Mouse (Mus musculus): ENCODE data around the gene Pdlim4. TPM values are rescaled to one million over a fixed set of nuclear protein-coding genes. Genes with fewer than 3 reads are reported as not detected.
A peak's percentile ranks its signal among the peaks of the same experiment; 100 is the strongest.
"Not testable (repeated sequence)": the region's sequence is repeated elsewhere in the genome, so short reads cannot be mapped to it uniquely, and the experiment has no call there.

The Pdlim4 gene
- total RNA-seq, 4 experiments from 2014 or later: 3.2 to 5.4 (median 3.9) TPM

DNA sequence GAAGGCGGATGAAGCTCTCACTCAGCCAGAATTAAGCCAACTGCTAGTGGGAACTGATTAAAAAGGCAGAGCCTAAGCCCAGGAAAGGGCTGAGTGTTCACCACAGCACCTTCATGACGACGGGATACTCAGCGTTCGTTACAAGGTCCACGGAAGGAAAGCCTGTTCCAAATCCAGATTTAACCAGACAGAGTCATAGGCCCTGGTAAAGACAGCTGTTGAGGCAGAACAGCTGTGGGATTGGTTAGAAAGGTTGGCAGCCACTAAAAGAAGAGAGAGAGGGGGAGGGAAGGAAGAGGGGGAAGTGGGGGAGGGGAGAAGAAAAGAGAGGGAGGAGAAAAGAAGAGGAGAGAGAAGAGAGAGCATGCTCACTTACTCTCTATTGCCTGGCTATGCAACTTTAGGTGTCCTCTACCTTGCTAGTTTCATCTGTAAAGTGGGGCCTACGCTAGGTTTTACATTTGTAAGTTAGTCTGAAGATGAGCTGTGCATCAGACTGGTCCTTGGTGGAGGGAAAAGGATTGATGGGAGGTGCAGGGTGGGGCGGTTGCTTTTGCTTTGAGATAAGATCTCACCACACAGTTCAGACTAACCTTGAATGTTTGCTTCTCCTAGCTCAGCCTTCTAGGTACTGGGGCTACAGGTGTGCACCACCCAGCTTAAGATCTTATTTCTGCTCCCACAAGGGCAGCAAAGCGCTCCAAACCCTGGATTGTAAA, 5.9 kb downstream of the Pdlim4 start:
- DNase-seq (ENCODE audit: low spot score in 2 of 2): no peak

DNA sequence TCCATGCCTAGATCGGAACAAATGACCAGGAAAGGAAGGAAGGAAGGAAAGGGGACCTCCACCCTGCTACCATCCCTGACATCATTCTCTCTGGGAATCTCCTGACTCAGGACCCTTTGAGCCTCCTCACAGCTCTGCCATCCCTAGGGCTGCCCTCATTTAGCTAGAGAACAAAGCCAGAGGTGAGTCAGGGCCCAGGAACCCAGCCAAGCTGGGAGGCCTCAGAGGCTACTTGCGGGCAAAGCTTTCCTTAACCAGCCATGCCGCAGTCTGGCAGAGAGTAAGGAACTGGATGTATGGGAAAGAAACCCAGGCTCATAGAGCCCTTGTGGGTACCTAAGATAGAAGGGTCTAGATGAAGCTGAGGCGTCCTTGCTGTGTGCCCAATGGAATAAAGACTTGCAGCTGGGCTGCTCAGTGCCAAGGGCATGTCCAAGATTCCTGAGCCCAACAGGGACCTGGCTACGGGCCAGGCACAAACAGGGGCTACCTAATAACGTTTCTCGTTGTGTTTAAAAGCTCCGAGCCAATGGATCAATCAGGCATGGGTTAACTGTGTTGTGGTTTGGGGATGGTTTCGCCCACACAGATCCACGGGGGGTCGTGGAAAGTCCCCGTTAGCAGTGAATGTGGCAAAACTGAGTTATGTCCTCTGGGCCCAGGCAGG, 6.6 kb downstream of the Pdlim4 start:
- DNase-seq (ENCODE audit: low spot score in 2 of 2): no peak

DNA sequence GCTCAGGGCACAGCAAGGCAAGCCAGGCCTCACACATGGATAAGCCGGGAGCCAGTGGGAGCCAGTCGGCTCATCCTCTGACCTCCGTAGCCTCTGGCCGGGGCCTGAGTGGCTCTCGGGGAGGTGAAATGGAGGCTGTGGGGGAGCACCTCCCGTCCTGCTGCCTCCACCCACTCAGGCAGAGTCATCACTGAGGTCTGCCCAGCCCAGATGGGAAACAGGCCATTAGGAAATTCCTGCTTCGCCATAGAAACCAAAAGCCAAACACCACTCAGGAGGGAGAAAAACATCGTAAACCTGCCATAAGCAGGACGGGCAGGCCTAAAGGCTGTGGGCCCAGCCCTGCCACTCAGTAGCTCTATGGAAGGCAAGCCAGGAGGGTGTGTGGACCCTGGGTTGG, 8.5 kb downstream of the Pdlim4 start:
- DNase-seq (ENCODE audit: low spot score in 2 of 2): peak; percentile 39 to 60

DNA sequence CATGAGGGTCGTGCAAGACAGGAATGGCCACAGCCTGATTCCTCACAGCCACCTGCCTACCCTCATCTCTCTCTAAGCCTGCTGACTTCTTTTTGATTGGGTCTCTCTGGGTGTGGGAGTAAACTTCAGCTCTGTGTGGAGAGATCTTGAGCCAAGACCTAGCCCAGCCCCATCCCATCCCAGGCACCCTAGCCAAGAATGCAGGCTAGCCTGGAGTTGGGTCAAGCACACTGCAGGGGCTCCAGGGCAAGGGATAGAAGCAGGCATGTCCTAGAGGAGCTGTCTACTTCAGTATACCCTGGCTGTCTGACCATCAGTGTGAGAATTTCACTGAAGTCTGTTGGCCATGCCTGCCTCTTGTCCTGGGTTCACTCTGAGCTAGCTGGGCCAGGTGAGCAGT, 9.3 kb downstream of the Pdlim4 start:
- no peak for DNase-seq (ENCODE audit: low spot score in 2 of 2)

DNA sequence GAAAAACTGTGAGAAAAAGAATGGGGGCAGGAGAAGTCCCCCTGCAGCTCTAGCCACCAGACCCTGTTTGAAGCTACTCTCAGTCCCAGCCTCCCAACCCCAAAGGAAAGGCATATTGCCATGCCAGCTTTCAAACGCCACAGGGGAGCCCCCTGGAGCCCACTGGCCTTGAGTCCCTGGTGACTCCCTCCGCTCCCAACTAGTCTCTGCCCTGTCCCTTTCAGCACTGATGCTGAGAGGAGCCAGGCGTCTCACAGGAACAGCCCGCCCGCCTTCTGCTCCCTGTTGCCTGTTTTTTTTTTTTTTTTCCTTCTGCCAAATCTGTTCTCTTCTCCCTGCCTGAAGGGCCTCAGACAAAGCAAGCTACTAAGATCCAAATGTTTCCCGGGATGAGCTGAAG, 10.2 kb downstream of the Pdlim4 start:
- no peak for DNase-seq (ENCODE audit: low spot score in 2 of 2)

DNA sequence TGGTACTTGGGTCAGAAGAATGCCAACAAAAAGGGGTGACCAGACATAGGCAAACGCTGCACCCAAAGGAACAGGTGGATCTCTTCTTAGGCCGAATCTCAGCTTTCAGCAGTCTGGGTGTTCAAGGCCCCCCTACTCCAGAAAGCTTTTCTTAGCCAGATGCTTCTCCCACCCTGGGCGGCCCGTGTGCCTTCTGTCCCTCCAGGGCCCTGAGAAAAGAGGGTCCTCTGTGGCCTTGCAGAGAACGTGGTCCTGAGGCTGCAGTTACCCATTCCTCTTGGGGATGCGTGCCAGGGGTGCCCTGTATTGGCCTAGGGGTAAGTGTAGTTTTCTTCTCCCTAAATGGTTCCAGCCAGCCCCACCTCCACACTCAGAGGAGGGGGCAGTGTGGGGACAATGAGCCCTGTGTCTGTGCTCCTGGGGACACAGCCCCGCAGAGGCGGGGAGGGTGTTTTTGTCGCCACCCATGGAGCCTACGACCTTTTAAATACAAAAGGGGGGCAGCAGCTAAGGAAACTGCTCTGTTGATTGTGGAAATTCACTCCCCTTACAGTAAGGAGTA, 10.7 kb downstream of the Pdlim4 start:
- no peak for DNase-seq (ENCODE audit: low spot score in 2 of 2)

DNA sequence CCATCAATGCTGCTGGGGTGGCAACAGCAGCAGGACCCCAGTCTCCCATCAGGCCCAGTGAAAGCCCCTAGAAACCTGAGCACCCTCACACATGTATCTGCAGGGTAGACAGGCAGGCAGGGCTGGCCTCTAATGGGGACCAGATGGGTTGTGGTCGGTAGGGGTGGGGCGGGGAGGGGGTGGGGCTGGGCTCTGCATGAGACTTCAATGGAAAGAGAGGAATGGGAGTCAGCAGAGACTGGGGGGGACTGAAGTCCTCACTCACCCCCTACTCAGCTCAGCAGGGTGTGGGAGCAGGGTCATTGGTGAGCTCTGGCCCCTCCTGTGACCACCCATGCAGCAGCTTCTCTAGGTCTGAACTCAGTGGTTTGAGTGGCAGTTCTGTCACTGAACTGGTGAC, 11.4 kb downstream of the Pdlim4 start:
- no peak for DNase-seq (ENCODE audit: low spot score in 2 of 2)

DNA sequence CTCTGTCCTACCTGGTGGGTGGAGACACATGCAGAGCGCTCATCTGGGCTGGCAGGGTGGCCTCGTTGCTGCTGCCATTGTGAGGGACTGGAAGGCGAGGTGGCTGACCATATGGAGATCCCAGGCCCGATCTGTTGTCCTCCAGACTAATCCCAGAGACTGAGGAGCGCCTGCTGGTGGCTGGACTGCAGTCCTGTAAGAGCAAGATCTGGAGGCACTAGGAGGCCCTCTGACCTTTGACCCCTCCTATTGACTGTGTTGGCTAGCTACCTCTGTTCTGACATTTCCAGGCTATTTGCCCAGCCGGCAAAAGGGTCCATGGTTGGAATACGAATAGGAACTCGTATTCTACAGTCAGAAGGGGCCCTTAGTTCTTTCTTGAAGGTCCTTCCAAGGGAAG, 12.7 kb downstream of the Pdlim4 start:
- no peak for DNase-seq (ENCODE audit: low spot score in 2 of 2)

DNA sequence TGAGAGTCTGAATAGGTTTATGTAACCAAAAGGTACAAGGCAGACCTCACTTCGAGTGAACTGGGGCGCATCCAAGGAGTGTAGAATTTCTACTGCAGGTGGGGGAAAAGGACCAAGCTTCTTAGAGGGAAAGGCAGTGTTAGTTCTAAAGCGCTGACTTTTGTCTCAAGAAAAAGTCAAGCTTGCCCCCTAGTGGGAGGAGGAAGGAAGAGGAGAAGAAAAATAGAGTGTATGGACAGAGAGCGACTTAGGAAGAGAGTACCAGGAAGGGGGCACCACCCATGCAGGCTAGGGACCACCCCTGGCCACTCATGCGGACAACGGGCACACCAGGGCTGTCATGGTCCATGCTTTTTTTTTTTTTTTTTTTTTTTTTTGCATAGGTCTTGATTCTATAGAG, 14.6 kb downstream of the Pdlim4 start:
- DNase-seq (ENCODE audit: low spot score in 2 of 2): no peak

DNA sequence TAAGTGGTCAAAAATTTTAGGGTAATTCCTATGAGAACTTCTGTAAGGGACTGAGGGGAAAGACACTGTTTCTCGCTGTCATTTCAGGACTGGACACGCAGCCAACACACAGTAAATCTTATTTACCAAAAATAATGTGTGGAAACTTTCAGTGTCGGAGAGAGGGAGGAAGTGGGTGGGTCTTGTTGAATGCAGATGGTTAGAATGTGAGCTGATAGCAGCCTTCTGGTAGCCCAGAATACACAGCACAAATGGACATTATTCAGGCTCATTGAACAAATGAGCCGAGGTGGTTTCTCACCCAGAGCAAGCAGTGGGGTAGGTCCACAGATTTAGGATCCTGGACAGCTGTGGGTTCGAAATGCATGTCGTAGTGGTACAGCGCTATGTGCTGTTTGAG, 15.7 kb downstream of the Pdlim4 start:
- DNase-seq (ENCODE audit: low spot score in 2 of 2): no peak

DNA sequence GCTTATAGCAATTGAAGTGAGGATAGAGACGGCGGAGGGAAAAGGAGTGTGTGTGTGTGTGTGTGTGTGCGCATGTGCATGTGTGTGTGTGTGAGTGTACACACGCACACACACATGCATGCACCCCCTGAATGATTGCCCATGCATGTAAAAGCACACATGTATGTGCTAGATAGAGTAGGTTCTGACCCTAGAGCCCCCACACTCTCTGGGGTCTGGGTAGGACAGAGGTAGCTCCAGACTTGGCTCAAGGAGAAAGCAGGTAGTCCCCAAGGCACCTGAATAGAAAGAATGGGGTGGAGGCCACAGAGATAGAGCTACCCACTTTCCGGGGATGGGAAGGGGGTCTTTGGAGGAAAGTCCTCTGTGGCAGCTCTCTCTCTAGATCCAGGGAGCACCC, 16.7 kb downstream of the Pdlim4 start:
- no peak for DNase-seq (ENCODE audit: low spot score in 2 of 2)

DNA sequence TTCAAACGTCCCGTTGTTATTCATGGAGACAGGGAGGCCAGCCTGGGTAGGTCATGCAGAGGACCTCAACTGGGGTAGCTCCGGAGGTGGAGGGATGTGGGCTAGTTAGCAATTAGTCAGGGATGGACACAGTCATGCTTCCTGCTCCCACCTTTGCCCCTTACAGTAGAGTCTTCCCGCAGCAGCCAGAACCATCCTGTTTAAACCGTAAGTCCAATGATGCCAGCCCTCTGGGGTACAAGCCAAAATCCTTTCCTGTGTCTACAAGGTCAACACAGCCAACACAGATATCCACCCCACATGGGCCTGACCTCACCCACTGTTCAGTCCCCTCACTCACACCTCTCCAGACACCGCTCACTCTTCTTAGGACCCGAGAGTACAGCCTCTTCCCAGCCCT, 17.7 kb downstream of the Pdlim4 start:
- no peak for DNase-seq (ENCODE audit: low spot score in 2 of 2)

DNA sequence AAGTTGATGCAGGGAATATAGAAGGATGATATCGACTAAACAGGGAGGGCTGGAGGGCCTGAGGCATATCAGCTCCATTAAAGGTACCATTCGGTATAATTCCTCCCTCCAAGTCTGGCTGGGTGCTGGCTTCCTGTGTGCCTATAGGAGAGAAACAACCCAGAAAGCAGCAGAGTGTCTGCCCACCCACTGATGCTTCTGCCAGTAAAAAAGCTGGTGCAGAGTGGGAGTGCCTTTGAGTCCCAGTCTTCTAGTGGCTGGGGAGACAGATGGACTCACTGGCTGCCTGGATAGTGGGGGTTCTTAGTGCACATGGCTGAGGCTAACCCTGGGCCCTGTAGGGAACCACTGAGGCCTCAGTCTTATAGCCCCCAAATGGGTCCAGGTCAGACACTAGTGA, 18.6 kb downstream of the Pdlim4 start:
- no peak for DNase-seq (ENCODE audit: low spot score in 2 of 2)

DNA sequence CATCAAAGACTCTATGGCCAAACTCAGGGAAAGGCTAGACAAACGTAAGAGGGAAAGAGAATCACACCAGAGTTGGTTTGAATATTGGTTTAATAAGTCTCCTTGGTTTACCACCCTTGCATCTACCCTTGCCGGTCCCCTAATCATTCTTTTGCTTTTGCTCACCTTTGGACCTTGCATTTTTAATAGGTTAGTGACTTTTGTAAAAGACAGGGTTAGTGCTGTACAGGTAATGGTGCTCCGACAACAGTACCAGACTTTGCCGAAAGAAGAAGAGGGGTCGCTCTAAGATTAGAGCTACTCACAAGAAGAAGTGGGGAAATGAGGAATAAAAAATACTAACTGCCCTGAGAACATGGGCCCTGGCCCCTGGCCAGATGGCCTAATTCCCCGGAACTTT, 28.1 kb downstream of the Pdlim4 start:
- no peak for DNase-seq (ENCODE audit: low spot score in 2 of 2)

DNA sequence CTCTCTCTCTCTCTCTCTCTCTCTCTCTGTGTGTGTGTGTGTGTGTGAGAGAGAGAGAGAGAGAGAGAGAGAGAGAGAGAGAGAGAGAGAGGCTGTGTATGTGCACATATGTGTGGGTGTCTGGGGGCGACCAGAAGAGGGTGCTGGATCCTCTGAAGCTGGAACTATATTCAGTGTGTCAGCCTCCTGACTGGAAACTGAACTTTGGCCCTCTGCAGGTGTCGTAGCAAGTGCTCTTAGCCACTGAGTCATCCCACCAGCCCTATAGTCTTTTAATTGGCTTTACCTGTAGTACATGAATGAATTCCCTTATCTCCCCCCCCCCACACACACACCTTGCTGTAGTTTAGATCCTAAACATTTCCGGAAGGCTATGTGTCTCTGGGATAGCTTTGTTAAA, 35.9 kb downstream of the Pdlim4 start:
- DNase-seq (ENCODE audit: low spot score in 2 of 2): not testable (repeated sequence)

DNA sequence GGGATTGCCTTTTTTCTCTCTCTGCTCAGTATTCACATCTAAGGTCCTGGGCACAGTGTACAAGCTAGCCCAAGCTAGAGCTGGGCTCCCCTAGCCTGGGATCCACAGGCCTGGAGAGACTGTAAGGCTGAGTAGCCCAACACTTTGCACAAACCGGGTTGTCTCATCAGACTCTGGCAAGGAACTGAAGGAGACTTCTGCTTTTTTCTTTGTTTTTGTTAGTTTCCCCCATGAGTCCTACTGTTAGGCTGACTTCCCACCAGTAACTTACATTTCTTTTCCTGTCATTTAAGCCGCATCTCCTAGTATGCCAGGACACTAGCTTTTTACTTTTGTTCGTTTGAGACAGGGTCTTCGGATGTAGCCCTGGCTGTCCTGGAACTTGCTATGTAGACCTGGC, 39.8 kb downstream of the Pdlim4 start:
- DNase-seq (ENCODE audit: low spot score in 2 of 2): no peak

DNA sequence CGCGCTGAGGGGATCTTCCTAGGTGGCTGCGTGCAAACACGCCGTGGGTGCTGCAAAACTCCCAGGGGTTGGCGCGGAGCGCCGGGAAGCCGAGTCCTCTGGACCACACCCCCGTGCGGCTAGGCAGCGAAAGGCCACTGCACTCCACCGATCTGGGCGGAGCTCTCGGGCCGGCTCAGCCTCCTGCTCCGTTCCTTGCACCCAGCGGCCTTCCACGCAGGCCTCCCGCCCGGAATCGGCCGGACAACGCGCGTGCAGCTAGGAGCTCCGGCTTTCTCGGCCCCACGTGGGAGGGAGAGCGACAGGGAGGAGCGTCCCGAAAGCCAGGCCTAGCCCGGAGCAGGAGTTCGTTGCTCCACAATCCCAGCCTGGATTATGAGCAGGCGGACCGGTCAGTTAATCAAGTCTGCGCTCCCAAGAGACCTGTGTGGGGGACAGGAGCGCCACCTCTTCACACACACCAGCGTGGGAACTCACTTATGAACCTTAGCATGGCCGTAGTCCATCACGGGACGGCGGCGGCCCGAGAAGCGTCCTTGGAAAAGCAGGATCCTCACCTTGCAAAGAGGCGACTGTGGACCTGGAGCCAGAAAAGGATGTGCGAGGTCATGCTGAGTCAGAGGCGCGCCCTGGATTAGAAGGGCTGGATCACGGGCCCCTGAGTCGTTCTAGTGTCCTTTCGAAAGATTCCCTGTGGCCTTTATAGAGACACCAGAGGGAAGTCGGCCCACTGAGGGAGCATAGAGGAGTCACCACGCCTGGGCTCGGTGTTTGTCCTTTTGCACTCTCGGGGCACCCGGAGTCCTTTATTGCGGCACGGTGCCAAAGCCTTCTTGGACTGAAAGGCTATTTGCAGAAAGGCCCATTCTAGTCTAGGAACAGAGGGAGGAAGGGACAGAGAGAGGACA, 40.5 kb downstream of the Pdlim4 start, which contains the start of gene Slc22a4:
Gene Slc22a4 (minus strand): TSS at position 47 of the 908 bp plus-strand sequence.
- DNase-seq (ENCODE audit: low spot score in 2 of 2): peak; percentile 74 to 80

DNA sequence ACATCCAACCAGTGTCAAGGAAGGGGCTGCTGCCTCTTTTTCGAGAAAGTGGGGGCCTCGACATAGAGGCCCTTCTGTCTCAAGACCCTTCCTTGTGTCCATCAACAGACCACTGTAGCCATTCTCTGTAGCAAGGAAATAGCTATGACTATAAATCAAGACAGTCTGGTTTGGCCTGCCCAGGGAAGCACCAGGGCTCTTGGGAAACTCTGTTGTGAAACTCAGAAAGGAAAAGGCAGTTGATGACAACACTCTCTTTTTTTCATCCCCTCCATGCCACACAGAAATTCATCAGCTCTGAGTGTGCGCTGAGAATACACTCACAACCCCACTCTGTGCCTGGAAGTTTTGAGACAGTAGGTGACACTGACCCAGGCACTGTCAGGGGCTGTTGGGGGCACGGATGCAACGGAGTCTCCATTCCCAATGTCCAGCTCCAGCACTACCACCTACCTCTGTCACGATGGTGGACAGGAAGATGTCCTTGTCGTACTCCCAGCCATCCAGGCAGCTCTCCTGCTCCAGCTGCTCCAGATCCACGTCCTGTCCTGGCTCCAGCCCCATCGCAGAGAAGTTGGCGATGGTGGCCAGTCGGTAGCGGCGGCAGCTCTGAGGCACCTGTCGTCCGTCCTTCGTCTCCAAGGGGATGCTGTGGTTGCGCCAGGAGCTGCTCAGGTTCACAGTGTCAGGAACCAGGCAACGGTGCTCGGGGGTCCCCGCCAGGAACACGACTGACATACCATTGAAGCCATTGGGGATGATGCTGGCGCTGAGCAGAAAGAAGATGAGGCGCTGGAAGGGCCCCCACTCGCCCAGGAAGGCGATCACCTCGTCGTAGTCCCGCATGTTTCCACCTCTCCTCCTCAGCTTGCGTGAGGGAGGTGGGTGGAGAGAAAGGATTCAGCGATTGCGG, 41.4 kb downstream of the Pdlim4 start:
- peak in 1 of 2 experiments; percentile 12 for DNase-seq (ENCODE audit: low spot score in 2 of 2)

DNA sequence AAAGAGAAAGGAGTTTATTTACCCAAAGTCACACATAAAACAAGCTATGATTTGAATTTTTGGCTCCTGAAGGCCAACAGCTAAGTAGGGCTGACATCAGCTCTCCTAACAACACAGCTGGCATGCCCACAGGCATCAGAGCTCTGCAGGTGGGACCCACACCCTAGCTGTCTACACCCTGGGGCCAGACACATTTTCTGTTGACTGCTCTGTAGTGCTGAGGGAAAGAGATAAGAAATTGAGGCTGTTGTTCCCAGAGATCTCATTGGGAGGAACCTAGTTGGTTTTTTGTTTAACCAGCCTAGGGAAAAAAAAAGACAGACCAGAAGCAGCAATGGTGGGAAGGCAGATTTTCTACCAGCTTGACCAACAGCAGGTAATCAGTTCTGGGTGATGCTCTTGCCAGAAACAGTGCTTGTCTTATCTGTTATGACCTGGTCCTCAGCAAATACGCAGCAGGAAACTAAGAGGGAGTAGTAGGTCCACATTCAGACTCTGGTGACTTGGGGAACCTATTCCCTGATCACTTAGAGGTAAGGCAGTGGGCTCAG, 42.2 kb downstream of the Pdlim4 start:
- DNase-seq (ENCODE audit: low spot score in 2 of 2): no peak

DNA sequence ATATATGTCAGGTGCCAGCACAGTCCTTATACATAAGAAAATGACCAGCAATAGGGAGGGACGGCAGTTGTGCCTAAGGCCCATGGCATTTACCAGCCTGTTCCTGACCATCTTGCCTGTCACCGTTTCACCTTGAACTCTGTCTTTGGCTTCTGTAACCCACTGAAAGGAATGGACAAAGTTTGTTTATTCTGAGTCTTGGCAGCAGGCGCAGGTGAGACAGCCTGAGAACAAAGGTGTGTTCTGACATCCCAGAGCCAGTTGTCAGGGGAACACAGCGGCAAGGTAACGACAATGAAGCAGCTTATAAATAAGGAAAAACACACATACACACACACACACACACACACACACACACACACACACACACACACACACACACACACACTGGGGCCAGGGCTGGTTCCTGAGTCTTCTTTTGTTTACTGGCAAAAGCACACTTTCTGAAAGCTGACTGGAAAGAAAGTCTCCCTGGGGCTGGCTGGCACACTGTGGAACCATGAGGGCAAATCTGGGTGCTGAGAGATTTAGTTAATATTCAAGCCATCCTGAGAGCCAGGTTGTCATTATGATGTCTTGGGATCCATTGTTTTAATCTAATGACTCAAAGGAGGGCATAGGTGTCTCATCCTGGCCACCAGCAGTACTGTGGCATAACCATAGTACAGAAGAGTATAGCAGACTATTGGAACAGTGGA, 47.3 kb downstream of the Pdlim4 start:
- DNase-seq (ENCODE audit: low spot score in 2 of 2): no peak
